Mouse (Mus musculus) liver, embryonic 16.5 days (tissue): ENCODE measurements around the gene Macrod2. TPM values are rescaled to one million over a fixed set of nuclear protein-coding genes. Genes with fewer than 3 reads are reported as not detected.
"Not testable (repeated sequence)": the region's sequence is repeated elsewhere in the genome, so short reads cannot be mapped to it uniquely, and the experiment has no call there.

Experiments
- ATAC-seq: fragments of 200-750 bp; cut with Nextera tagmentation; 2 replicates; pipeline ENCODE4 v1.8.0; 2017; ENCODE audit warnings: low read depth, mild to moderate bottlenecking, moderate number of reproducible peaks, moderate library complexity
- H3K27ac ChIP-seq: fragments of 300-500 bp; sonication (generic); 2 replicates; pipeline ENCODE4 v1.5.1; 2014; ENCODE audit warnings: mild to moderate bottlenecking, low read length
- H3K27me3 ChIP-seq: fragments of 300-500 bp; sonication (generic); 2 replicates; pipeline ENCODE4 v1.6.1; 2014; ENCODE audit warnings: low read depth, low read length, mixed read lengths; ENCODE audit not compliant: control insufficient read depth, insufficient read depth
- H3K36me3 ChIP-seq: fragments of 300-500 bp; sonication (generic); 2 replicates; pipeline ENCODE4 v1.6.1; 2014; ENCODE audit warnings: mild to moderate bottlenecking; ENCODE audit not compliant: control insufficient read depth, insufficient read depth
- H3K4me1 ChIP-seq: fragments of 300-500 bp; sonication (generic); 2 replicates; pipeline ENCODE4 v1.6.1; 2014; ENCODE audit warnings: low read depth, low read length, mixed read lengths; ENCODE audit not compliant: control insufficient read depth
- H3K4me2 ChIP-seq: fragments of 300-500 bp; sonication (generic); 2 replicates; pipeline ENCODE4 v1.6.1; 2014; ENCODE audit warnings: low read depth, low read length, mixed read lengths
- H3K4me3 ChIP-seq: fragments of 300-500 bp; sonication (generic); 2 replicates; pipeline ENCODE4 v1.5.1; 2014; ENCODE audit warnings: low read depth, mild to moderate bottlenecking, low read length
- H3K9ac ChIP-seq: fragments of 300-500 bp; sonication (generic); 2 replicates; pipeline ENCODE4 v1.6.1; 2014; ENCODE audit warnings: low read depth, low read length
- H3K9me3 ChIP-seq: fragments of 300-500 bp; sonication (generic); replicated peaks from 2 replicates; pipeline ENCODE4 v1.6.1; 2016; ENCODE audit warnings: low read length; ENCODE audit not compliant: control insufficient read depth
- WGBS: fragments of 180-500 bp; shearing (Covaris S2); extraction: QIAGEN DNeasy Blood & Tissue Kit; methylation state at CpG from one replicate; pipeline ENCODE4 v1.1.7; 2014; ENCODE audit not compliant: insufficient replicate concordance; 5-methylcytosine and 5-hydroxymethylcytosine counted together
- polyA plus RNA-seq: library from polyadenylated mRNA; unstranded; fragments of >200 nt; fragmentation: Nextera tagmentation; extraction: Ambion mirVana; gene quantifications from 2 replicates; pipeline ENCODE4 v1.2.1, GENCODE M21; 2015

The Macrod2 gene
- polyA plus RNA-seq, 1 experiment from 2014 or later = 5.5 TPM

GRCm38 (mm10) chr2:140742954-140743353 lies 347.8 kb downstream of the Macrod2 start:
- not testable (repeated sequence) for ATAC-seq, H3K4me1 ChIP-seq, H3K9me3 ChIP-seq, H3K4me3 ChIP-seq, H3K4me2 ChIP-seq, H3K27ac ChIP-seq, H3K9ac ChIP-seq, H3K27me3 ChIP-seq, H3K36me3 ChIP-seq
- 45% methylated on average over 2 of the region's 2 CpGs for WGBS

- Histone ChIP-seq H3K27me3 (no peaks in the 10 kb centered on the region), H3K4me3 (no peak overlapping the region), H3K36me3 (no peaks in the 10 kb centered on the region), H3K9ac (no peak overlapping the region), H3K4me2 (no peak overlapping the region), H3K27ac (no peak overlapping the region), H3K4me1 (no peaks in the 10 kb centered on the region), H3K9me3 (no peaks in the 10 kb centered on the region)
- 52% methylated on average over 2 of the region's 2 CpGs for WGBS
- no peak for ATAC-seq
These were observed 363.8 kb downstream of the Macrod2 start for GRCm38 (mm10) chr2:140758881-140759280.

- ATAC-seq = no peak
- Histone ChIP-seq H3K27me3 (no peaks in the 10 kb centered on the region), H3K36me3 (no peaks in the 10 kb centered on the region), H3K9me3 (no peaks in the 10 kb centered on the region), H3K4me1 (no peaks in the 10 kb centered on the region), H3K27ac (no peak overlapping the region), H3K4me2 (no peak overlapping the region), H3K9ac (no peak overlapping the region), H3K4me3 (no peak overlapping the region)
These were observed 364.6 kb downstream of the Macrod2 start for GRCm38 (mm10) chr2:140759732-140760131.

GRCm38 (mm10) chr2:140760137-140760536 lies 365.0 kb downstream of the Macrod2 start:
- Histone ChIP-seq H3K4me3 (no peak overlapping the region), H3K27me3 (no peaks in the 10 kb centered on the region), H3K9me3 (no peaks in the 10 kb centered on the region), H3K4me2 (no peak overlapping the region), H3K4me1 (no peaks in the 10 kb centered on the region), H3K27ac (no peak overlapping the region), H3K9ac (no peak overlapping the region), H3K36me3 (no peaks in the 10 kb centered on the region)
- no peak for ATAC-seq
- 78% methylated on average over 3 of the region's 3 CpGs for WGBS

DNA sequence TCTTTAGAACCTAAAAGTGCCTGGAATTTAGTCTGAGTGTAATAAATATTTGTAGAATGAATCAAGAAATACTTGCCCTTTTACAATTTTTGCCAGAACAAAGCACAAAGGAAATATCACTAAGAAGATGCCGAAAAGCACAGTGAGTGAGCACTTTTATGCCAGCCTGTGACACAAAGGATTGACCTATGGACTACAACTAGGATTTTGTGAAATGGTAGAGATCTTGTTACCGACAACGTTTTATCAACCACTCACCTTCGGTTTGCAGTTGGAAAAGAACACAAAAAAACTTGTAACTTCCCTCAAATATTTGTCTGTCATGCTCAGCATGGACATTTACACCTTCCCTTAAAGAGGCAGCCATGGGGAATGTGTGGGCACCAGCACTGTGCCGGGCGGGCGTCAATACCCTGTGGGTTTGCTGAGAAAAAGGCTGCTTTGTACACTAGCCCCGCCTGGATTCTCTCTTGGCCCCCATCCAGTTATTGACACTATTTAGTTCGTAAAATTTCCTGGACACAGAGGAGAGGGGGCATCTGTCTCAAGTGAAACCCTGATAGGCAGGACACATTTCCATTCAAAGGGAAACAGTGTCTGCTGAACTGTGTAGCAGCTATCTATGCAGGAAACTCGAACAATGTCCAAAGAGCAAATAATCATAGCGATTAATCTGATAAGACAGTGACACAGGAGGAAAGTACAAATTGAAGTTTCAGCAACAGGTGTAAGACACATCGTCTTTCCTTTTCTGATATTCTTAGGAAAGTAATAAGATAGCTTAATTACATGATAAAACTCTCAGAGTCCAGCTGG lies 368.2 kb downstream of the Macrod2 start:
- Histone ChIP-seq H3K9ac (no peak overlapping the region), H3K4me3 (no peak overlapping the region; the same call in 1 of the 2 replicates), H3K4me2 (peak overlapping the region; percentile 28), H3K9me3 (no peaks in the 10 kb centered on the region), H3K4me1 (no peaks in the 10 kb centered on the region), H3K27me3 (no peaks in the 10 kb centered on the region), H3K27ac (no peak overlapping the region), H3K36me3 (no peaks in the 10 kb centered on the region)
- WGBS = 47% methylated on average over 12 of the region's 12 CpGs
- ATAC-seq = peak; percentile 51; the same call in 1 of the 2 replicates

GRCm38 (mm10) chr2:140769473-140769872 lies 374.4 kb downstream of the Macrod2 start:
- Histone ChIP-seq H3K4me3 (no peak overlapping the region), H3K9me3 (no peaks in the 10 kb centered on the region), H3K4me1 (no peaks in the 10 kb centered on the region; the same call in 1 of the 2 replicates), H3K4me2 (no peak overlapping the region), H3K36me3 (no peaks in the 10 kb centered on the region), H3K27me3 (no peaks in the 10 kb centered on the region), H3K27ac (no peak overlapping the region), H3K9ac (no peak overlapping the region)
- no peak for ATAC-seq
- 65% methylated on average over 4 of the region's 4 CpGs for WGBS

GRCm38 (mm10) chr2:140772825-140773224 lies 377.7 kb downstream of the Macrod2 start:
- 56% methylated on average over 6 of the region's 6 CpGs for WGBS
- Histone ChIP-seq H3K9me3 (no peaks in the 10 kb centered on the region), H3K4me3 (no peak overlapping the region), H3K27me3 (no peaks in the 10 kb centered on the region), H3K9ac (no peak overlapping the region), H3K4me1 (no peaks in the 10 kb centered on the region; the same call in 1 of the 2 replicates), H3K4me2 (no peak overlapping the region), H3K36me3 (no peaks in the 10 kb centered on the region), H3K27ac (peak overlapping the region; percentile 41; the same call in 1 of the 2 replicates)
- ATAC-seq = peak; percentile 82

- Histone ChIP-seq H3K9ac (no peak overlapping the region), H3K27me3 (no peaks in the 10 kb centered on the region), H3K4me2 (no peak overlapping the region), H3K9me3 (no peaks in the 10 kb centered on the region), H3K36me3 (no peaks in the 10 kb centered on the region), H3K27ac (no peak overlapping the region), H3K4me3 (no peak overlapping the region), H3K4me1 (no peaks in the 10 kb centered on the region; the same call in 1 of the 2 replicates)
- ATAC-seq = no peak
- WGBS = 66% methylated on average over 11 of the region's 11 CpGs
These were observed 378.3 kb downstream of the Macrod2 start for GRCm38 (mm10) chr2:140773456-140773855.

GRCm38 (mm10) chr2:140774808-140775370 lies 379.8 kb downstream of the Macrod2 start:
- Histone ChIP-seq H3K27me3 (no peaks in the 10 kb centered on the region), H3K4me1 (no peaks in the 10 kb centered on the region; the same call in 1 of the 2 replicates), H3K9ac (no peak overlapping the region), H3K4me3 (no peak overlapping the region), H3K36me3 (no peaks in the 10 kb centered on the region), H3K4me2 (no peak overlapping the region), H3K9me3 (no peaks in the 10 kb centered on the region), H3K27ac (no peak overlapping the region)
- 49% methylated on average over 4 of the region's 4 CpGs for WGBS
- no peak for ATAC-seq
